Mouse (Mus musculus): ENCODE measurements around the gene Nps. TPM values are rescaled to one million over a fixed set of nuclear protein-coding genes. Genes with fewer than 3 reads are reported as not detected.

Gene Nps
- polyA plus RNA-seq (2012; rRNA removed) = 0.12 and 0.19 TPM in 2 replicates

DNA sequence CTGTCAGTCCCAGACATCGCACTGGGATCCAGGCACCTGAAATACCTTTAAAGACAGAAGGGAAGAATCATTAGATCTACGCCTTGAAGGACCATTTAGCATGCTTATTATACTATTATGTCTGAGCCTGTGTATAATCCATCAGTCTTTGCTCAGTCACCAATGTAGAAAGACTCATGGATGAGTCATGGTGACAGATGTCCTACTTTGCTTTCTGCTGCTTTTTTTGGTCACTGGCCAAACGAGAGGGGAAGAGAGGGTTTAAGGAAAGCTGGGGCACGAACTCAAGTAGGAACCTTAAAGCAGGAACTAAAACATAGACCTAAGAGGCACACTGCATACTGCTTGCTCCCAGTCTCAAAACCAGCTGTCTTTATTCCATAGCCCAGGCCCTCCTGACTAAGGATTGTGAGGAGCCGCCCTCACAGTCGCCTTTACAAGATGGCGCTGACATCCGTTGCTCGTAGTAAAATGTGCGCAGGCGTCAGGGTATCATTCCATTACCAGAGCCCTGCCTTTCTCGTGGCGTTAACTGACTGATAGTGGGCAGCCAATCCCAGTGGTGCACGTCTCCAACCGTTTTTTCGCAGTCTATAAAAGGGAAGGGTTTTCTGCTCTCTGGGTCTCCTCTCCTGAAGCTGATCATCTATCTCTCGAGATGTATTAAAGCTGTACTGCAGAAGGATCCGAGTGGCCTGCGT lies at the start of gene Nps:
Gene Nps, plus strand, starts transcription at position 651 of the 701 bp plus-strand sequence.

Other genes with a start within 250 kb of the Nps start
- gene Foxi2, start 151.6 kb downstream of the Nps start, polyA plus RNA-seq (2012; rRNA removed) = 0.02 TPM in 1 of 2 replicates, not detected in the other

Data from central nervous system, embryonic 14 days (tissue).